Mouse (Mus musculus): Measurements from ENCODE around the gene Enpp6. TPM values are rescaled to one million over a fixed set of nuclear protein-coding genes. Genes with fewer than 3 reads are reported as not detected.

Enpp6 gene
- total and polyA plus RNA-seq, 2 experiments: 1.0 to 1.7 TPM

GRCm38 (mm10) chr8:47135586-47135985 lies 148.9 kb downstream of the Enpp6 start:
- H3K36me3 ChIP-seq (ENCODE audit: control insufficient read depth, insufficient read depth, low read length): no peaks in the 10 kb centered on the region
- no peak overlapping the region for H3K9ac ChIP-seq (ENCODE audit: low read depth, low read length)
- H3K27me3 ChIP-seq (ENCODE audit: control insufficient read depth, insufficient read depth, low read length): no peaks in the 10 kb centered on the region
- no peaks in the 10 kb centered on the region for H3K4me1 ChIP-seq (ENCODE audit: control insufficient read depth, insufficient read depth, low read length)
- no peak overlapping the region for H3K27ac ChIP-seq (replicated peaks; ENCODE audit: insufficient read depth, low read depth, low read length)
- DNase-seq (ENCODE audit: extremely low read depth, low read depth, low spot score): no peak
- 5% methylated on average over 9 of the region's 9 CpGs for WGBS
- H3K4me3 ChIP-seq (ENCODE audit: insufficient read depth, low read depth, low read length): no peak overlapping the region
- TF ChIP-seq POLR2A (IDR thresholded peaks at IDR 0.05; ENCODE audit: extremely low read depth, insufficient read depth, low read length) (no peak), CTCF (IDR thresholded peaks at IDR 0.05; ENCODE audit: low read depth, low read length) (no peak)
- H3K79me2 ChIP-seq (ENCODE audit: control insufficient read depth, insufficient read depth, low read length): no peaks in the 10 kb centered on the region

- H3K9ac ChIP-seq (ENCODE audit: low read depth, low read length): no peak overlapping the region
- TF ChIP-seq CTCF (IDR thresholded peaks at IDR 0.05; ENCODE audit: low read depth, low read length) (no peak), POLR2A (IDR thresholded peaks at IDR 0.05; ENCODE audit: extremely low read depth, insufficient read depth, low read length) (no peak)
- no peaks in the 10 kb centered on the region for H3K4me1 ChIP-seq (ENCODE audit: control insufficient read depth, insufficient read depth, low read length)
- H3K4me3 ChIP-seq (ENCODE audit: insufficient read depth, low read depth, low read length): no peak overlapping the region
- DNase-seq (ENCODE audit: extremely low read depth, low read depth, low spot score): no peak
- no peaks in the 10 kb centered on the region for H3K79me2 ChIP-seq (ENCODE audit: control insufficient read depth, insufficient read depth, low read length)
- H3K36me3 ChIP-seq (ENCODE audit: control insufficient read depth, insufficient read depth, low read length): no peaks in the 10 kb centered on the region
- no peak overlapping the region for H3K27ac ChIP-seq (replicated peaks; ENCODE audit: insufficient read depth, low read depth, low read length)
- no peaks in the 10 kb centered on the region for H3K27me3 ChIP-seq (ENCODE audit: control insufficient read depth, insufficient read depth, low read length)
- WGBS: 37% methylated on average over 5 of the region's 5 CpGs
Observed at GRCm38 (mm10) chr8:47136047-47136446, 149.4 kb downstream of the Enpp6 start.

- WGBS: 93% methylated on average over 9 of the region's 9 CpGs
- TF ChIP-seq POLR2A (IDR thresholded peaks at IDR 0.05; ENCODE audit: extremely low read depth, insufficient read depth, low read length) (no peak), CTCF (IDR thresholded peaks at IDR 0.05; ENCODE audit: low read depth, low read length) (no peak)
- H3K4me3 ChIP-seq (ENCODE audit: insufficient read depth, low read depth, low read length): no peak overlapping the region
- no peak for DNase-seq (ENCODE audit: extremely low read depth, low read depth, low spot score)
- no peaks in the 10 kb centered on the region for H3K79me2 ChIP-seq (ENCODE audit: control insufficient read depth, insufficient read depth, low read length)
- H3K4me1 ChIP-seq (ENCODE audit: control insufficient read depth, insufficient read depth, low read length): no peaks in the 10 kb centered on the region
- H3K27me3 ChIP-seq (ENCODE audit: control insufficient read depth, insufficient read depth, low read length): no peaks in the 10 kb centered on the region
- no peak overlapping the region for H3K27ac ChIP-seq (replicated peaks; ENCODE audit: insufficient read depth, low read depth, low read length)
- no peaks in the 10 kb centered on the region for H3K36me3 ChIP-seq (ENCODE audit: control insufficient read depth, insufficient read depth, low read length)
- H3K9ac ChIP-seq (ENCODE audit: low read depth, low read length): no peak overlapping the region
Observed at GRCm38 (mm10) chr8:47145258-47145657, 158.6 kb downstream of the Enpp6 start.

Other genes with a start within 250 kb of the Enpp6 start
- gene Irf2, start 247.2 kb upstream of the Enpp6 start, total RNA-seq (2014; rRNA removed): 23.4 and 27.3 TPM in 2 replicates
- gene Irf2, start 247.2 kb upstream of the Enpp6 start, polyA plus RNA-seq (2012; rRNA removed): 12.2 and 13.7 TPM in 2 replicates

All from liver, adult 2 months (tissue).